Mouse (Mus musculus) C2C12 (cell line): ENCODE measurements around the gene Camta1.

Source experiments
- CTCF ChIP-seq: IDR thresholded peaks from one replicate; pipeline ENCODE4 v1.5.1; 2011; ENCODE audit not compliant: control insufficient read depth, insufficient read depth, insufficient read length
- MYOD1 ChIP-seq: IDR thresholded peaks from one replicate; pipeline ENCODE4 v1.6.1; 2011; ENCODE audit warnings: low read depth; ENCODE audit not compliant: control insufficient read depth, insufficient read length
- USF1 ChIP-seq: IDR thresholded peaks from one replicate; pipeline ENCODE4 v1.6.1; 2011; ENCODE audit warnings: low read depth, mild to moderate bottlenecking, control low read depth, moderate library complexity

DNA sequence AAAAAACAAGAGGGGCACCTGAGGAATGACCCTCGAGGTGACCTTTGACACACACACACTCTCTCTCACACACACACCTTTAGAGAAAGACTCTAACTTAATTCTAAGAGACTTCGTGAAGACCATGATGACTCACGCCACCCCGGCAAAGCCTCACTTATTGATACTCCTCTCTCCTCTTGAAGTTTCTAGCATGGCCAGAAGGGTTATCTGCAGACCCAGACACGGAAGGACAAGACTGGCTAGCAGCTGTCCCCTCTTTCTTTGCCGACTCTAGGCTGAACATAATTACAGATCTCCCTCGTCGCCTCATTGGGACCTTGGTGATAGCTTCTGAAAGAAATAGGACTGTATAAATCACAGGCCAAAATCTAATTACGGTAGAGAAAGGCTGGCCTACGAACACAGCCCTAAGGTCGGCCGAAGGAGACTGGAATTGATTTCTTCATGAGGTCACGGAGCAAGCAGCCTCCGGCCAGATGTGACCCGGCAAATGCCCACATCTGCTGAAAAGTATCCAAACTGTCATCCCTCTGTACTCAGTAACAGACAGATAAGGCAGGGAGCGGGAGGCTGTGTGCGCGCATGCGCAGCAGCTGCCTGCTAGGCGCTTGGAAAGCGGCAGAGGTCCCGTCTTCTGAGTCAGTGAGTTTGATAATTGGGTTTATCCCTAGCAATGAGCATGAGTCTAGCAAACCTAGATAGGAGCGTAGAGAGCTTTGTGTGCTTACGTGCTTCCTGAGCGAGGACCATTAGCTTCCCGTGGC, 46.1 kb upstream of the Camta1 start:
- TF ChIP-seq CTCF: no peak
- TF ChIP-seq USF1: no peak
- no peak for TF ChIP-seq MYOD1
